8 mouse cellular contexts compared by ENCODE assay signal in the genomic region with DNA sequence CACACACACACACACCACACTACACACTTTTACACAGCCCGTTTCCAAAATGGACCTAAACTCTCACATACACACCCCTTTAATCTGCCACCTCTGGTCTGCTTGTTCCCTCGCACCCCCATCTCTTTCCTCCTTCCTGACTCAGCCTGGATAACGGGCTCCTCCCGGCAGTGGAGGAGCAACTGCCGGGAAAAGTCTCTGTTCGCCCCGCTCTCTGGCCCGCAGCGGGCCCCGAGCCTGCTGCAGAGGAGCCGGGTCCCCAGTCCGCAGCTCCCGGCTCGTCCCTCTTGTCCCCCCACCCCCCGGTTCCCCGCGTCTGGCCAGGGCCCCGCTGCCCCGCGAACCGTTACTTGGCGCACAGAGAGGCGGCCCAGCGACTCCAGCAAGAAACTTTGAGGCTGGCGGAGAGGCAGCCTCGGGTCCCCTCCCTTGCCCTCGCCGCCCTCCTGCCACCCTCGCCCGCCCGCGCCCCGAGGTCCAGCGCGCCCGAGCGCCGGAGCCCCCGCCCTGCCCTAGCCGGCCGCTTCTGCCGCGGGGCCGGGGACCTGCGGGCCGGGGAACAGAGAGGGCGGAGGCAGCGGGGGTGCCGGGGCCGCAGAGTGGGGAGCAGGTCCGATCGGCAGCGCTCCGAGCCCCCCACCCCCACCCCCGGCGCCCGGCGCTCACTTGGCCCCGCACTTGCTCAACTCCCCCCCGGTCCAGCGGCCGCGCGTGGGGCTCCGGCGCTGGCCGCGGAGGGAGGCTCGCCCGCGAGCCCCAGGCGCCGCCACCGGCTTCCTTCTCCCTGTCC. TPM values are rescaled to one million over a fixed set of nuclear protein-coding genes. Genes with fewer than 3 reads are reported as not detected.
A peak's percentile ranks its signal among the peaks of the same experiment; 100 is the strongest.
DNase-seq lines count a peak whose midpoint lies in the region; ATAC-seq and TF ChIP-seq lines count a peak whose summit lies in the region.

No protein-coding gene starts in this region.

- peak overlapping the region; percentile 88 for H3K4me2 ChIP-seq in liver, embryonic 15.5 days

- H3K4me3 ChIP-seq in ES-E14 (ENCODE audit: insufficient read depth in 1 of 2, low read depth in 1 of 2, low read length in 2 of 2, poor library complexity in 1 of 2, severe bottlenecking in 1 of 2), result peak overlapping the region; percentile 69 to 87
- peak overlapping the region; percentile 76 for H3K4me3 ChIP-seq in embryonic fibroblast, embryonic 13.5 days (ENCODE audit: insufficient read depth, low read length)
- peak overlapping the region; percentile 92 for H3K4me3 ChIP-seq in liver, embryonic 15.5 days (replicated peaks)

- H3K9ac ChIP-seq in ES-E14 (ENCODE audit: insufficient read depth, low read depth, low read length, poor library complexity, severe bottlenecking), result no peak overlapping the region
- peak overlapping the region; percentile 98 for H3K9ac ChIP-seq in liver, embryonic 15.5 days

- no peaks in the 10 kb centered on the region for H3K36me3 ChIP-seq in ES-E14 (ENCODE audit: control insufficient read depth, insufficient read depth, low read length, poor library complexity, severe bottlenecking)
- H3K36me3 ChIP-seq in liver, embryonic 15.5 days (replicated peaks), result 0 out of 2 replicates have a peak, but pooled peaks cover 3% of the 10 kb centered on the region

- WGBS in liver, embryonic 15.5 days (ENCODE audit: insufficient replicate concordance), result 0% methylated on average over 67 of the region's 74 CpGs

- H3K4me1 ChIP-seq in ES-E14 (ENCODE audit: control insufficient read depth in 2 of 2, insufficient read depth in 2 of 2, low read length in 2 of 2, poor library complexity in 1 of 2), result no peaks in the 10 kb centered on the region; a peak in 1 of 4 replicates
- H3K4me1 ChIP-seq in embryonic fibroblast, embryonic 13.5 days (ENCODE audit: control insufficient read depth, insufficient read depth, low read length), result peaks cover 13% of the 10 kb centered on the region
- H3K4me1 ChIP-seq in liver, embryonic 15.5 days (replicated peaks), result peaks cover 55% of the 10 kb centered on the region

- no peak for TF ChIP-seq CTCF in embryonic fibroblast, embryonic 13.5 days (IDR thresholded peaks at IDR 0.05; ENCODE audit: borderline replicate concordance, insufficient read depth, low read length)

- ATAC-seq in liver, embryonic 15.5 days (ENCODE audit: insufficient read depth), result peak; percentile 69

- 0 out of 2 replicates have a peak, but pooled peaks have one; percentile 4 for TF ChIP-seq POLR2A in embryonic fibroblast, embryonic 13.5 days (IDR thresholded peaks at IDR 0.05; ENCODE audit: low read depth, low read length)

- in situ Hi-C loops in ES-E14 (cut with MboI; ENCODE audit: low sequenced_read_pairs in 2 of 2, unreplicated experiment in 2 of 2), result no loop called here

- H3K27me3 ChIP-seq in liver, embryonic 15.5 days, result no peaks in the 10 kb centered on the region; the same call in 1 of the 2 replicates

- H3K27ac ChIP-seq in ES-E14 (ENCODE audit: insufficient read depth, low read depth, low read length, poor library complexity, severe bottlenecking), result no peak overlapping the region
- peak overlapping the region; percentile 82 for H3K27ac ChIP-seq in embryonic fibroblast, embryonic 13.5 days (ENCODE audit: insufficient read depth, low read length)
- peak overlapping the region; percentile 91 for H3K27ac ChIP-seq in liver, embryonic 15.5 days (replicated peaks)

- H3K9me3 ChIP-seq in ES-E14 (ENCODE audit: control insufficient read depth, insufficient read depth, low read depth, low read length), result no peaks in the 10 kb centered on the region
- H3K9me3 ChIP-seq in liver, embryonic 15.5 days (replicated peaks), result no peaks in the 10 kb centered on the region

- DNase-seq in cerebellum, postnatal 10 days, result peak; percentile 63 to 64
- no peak for DNase-seq in cerebellum, adult 11 months
- no peak for DNase-seq in ES-E14 (ENCODE audit: low read depth, low spot score)
- peak; percentile 63 for DNase-seq in heart, postnatal 4 days
- peak; percentile 69 for DNase-seq in spleen, postnatal 10 days (ENCODE audit: low spot score in 2 of 2)
- DNase-seq in urinary bladder, postnatal 14 days (ENCODE audit: low spot score), result no peak

TF ChIP-seq in ES-E14, 5 proteins besides CTCF, POLR2A, EP300 and RAD21:
- TF ChIP-seq CHD2 (IDR thresholded peaks at IDR 0.05; ENCODE audit: low read depth, low read length) (no peak), ZC3H11A (IDR thresholded peaks at IDR 0.05; ENCODE audit: borderline replicate concordance, low read depth, low read length) (no peak), MAFK (IDR thresholded peaks at IDR 0.05; ENCODE audit: insufficient read depth, low read depth, low read length) (no peak), ZNF384 (IDR thresholded peaks at IDR 0.05; ENCODE audit: low read depth, low read length) (no peak), HCFC1 (IDR thresholded peaks at IDR 0.05; ENCODE audit: borderline replicate concordance, insufficient read depth, low read length) (no peak)

RNA-seq across cellular contexts. Expression of a gene that starts 7.8 kb away (rescaled TPM):
- 4.4 and 11.9 TPM in 2 replicates for total RNA-seq in ES-E14 (2012; rRNA removed)
- polyA plus RNA-seq in embryonic fibroblast, embryonic 13.5 days (2011; ENCODE audit: insufficient read length, low read depth, missing spikeins), result 66.5 and 73.5 TPM in 2 replicates
- 10 to 100 TPM; 59.7 to 66.5 TPM for total RNA-seq in heart, postnatal 4 days (2021)
- 11.2 and 12.1 TPM in 2 replicates for polyA plus RNA-seq in liver, embryonic 15.5 days (2015; fragmentation: Nextera tagmentation; extraction: Ambion mirVana)

Comparison
In these comparisons a context has a peak if more than half of its experiments do, and no peak if none do; other contexts are left out.
1. DNase-seq: peak in cerebellum, postnatal 10 days (2 of 2), heart, postnatal 4 days (single experiment) and spleen, postnatal 10 days (2 of 2); none in cerebellum, adult 11 months (single experiment), ES-E14 (single experiment) and urinary bladder, postnatal 14 days (single experiment).
2. Peak in every context shown above with its lines, with median percentiles within 50 percentile points of each other: H3K4me3 ChIP-seq.